Mouse (Mus musculus) CH12.LX (cell line): ENCODE results near the gene Tmem266. TPM values are rescaled to one million over a fixed set of nuclear protein-coding genes. Genes with fewer than 3 reads are reported as not detected.

Source experiments
- DNase-seq: peaks from one replicate; pipeline ENCODE4 v3.0.0-alpha.2; 2013; ENCODE audit errors: extremely low read depth
- H3K27ac ChIP-seq: 2 replicates; pipeline ENCODE4 v1.5.1; 2012; ENCODE audit warnings: low read depth, mild to moderate bottlenecking, control low read depth, moderate library complexity; ENCODE audit not compliant: insufficient read depth
- H3K27me3 ChIP-seq: replicated peaks from 2 replicates; pipeline ENCODE3; 2012; ENCODE audit warnings: inconsistent platforms
- H3K36me3 ChIP-seq, 2 experiments: replicated peaks in 1 of 2; 2 replicates each; pipeline versions ENCODE3 to v1.6.1; 2012; ENCODE audit warnings: inconsistent platforms in 1 of 2, low read length in 1 of 2, mild to moderate bottlenecking in 1 of 2, mixed read lengths in 1 of 2, moderate library complexity in 1 of 2; ENCODE audit not compliant: control insufficient read depth in 1 of 2, insufficient read depth in 1 of 2
- H3K4me1 ChIP-seq, 2 experiments: 2 replicates each; pipeline ENCODE4 v1.6.1; 2012; ENCODE audit warnings: inconsistent platforms in 1 of 2, moderate library complexity in 1 of 2; ENCODE audit not compliant: insufficient read depth in 2 of 2, control insufficient read depth in 1 of 2
- H3K4me2 ChIP-seq: 2 replicates; pipeline ENCODE4 v1.6.1; 2012; ENCODE audit warnings: low read depth, mild to moderate bottlenecking, control low read depth; ENCODE audit not compliant: poor library complexity, insufficient read depth, severe bottlenecking
- H3K4me3 ChIP-seq, 3 experiments: fragments of 150-350 bp in 1 of 3; sonication (generic) in 1 of 3; replicated peaks in 1 of 3; 2 replicates each; pipeline versions ENCODE3 to v1.5.1; 2011 to 2012; ENCODE audit warnings: low read depth in 2 of 3, low read length in 2 of 3, mild to moderate bottlenecking in 2 of 3, moderate library complexity in 2 of 3, control low read depth in 1 of 3, improper control_type of control experiment in 1 of 3, inconsistent platforms in 1 of 3, mixed read lengths in 1 of 3; ENCODE audit not compliant: poor library complexity in 1 of 3
- H3K79me2 ChIP-seq: replicated peaks from 2 replicates; pipeline ENCODE4 v1.6.1; 2012; ENCODE audit warnings: mild to moderate bottlenecking, moderate library complexity; ENCODE audit not compliant: control insufficient read depth, poor library complexity, insufficient read depth, severe bottlenecking; ENCODE audit errors: extremely low read depth
- H3K9ac ChIP-seq: 2 replicates; pipeline ENCODE4 v1.6.1; 2012; ENCODE audit warnings: low read depth, mild to moderate bottlenecking, control low read depth, moderate library complexity; ENCODE audit not compliant: insufficient read depth
- H3K9me3 ChIP-seq: replicated peaks from 2 replicates; pipeline ENCODE3; 2012; ENCODE audit warnings: low read length, inconsistent platforms, mixed read lengths
- CHD1 ChIP-seq: IDR thresholded peaks from 2 replicates; pipeline ENCODE4 v1.6.1; 2012; ENCODE audit warnings: low read depth, low read length, improper control_type of control experiment, inconsistent platforms
- CTCF ChIP-seq, 2 experiments: IDR thresholded peaks in 1 of 2; conservative IDR thresholded peaks in 1 of 2; 2 replicates each; pipeline ENCODE4 v1.5.1; 2011 to 2012; ENCODE audit warnings: low read depth in 2 of 2, low read length in 2 of 2, improper control_type of control experiment in 1 of 2, inconsistent platforms in 1 of 2, mild to moderate bottlenecking in 1 of 2, moderate library complexity in 1 of 2
- GABPA ChIP-seq: IDR thresholded peaks from 2 replicates; pipeline ENCODE4 v1.6.1; 2012; ENCODE audit warnings: low read depth, low read length, improper control_type of control experiment, inconsistent platforms; ENCODE audit not compliant: insufficient replicate concordance
- HCFC1 ChIP-seq: IDR thresholded peaks from 2 replicates; pipeline ENCODE4 v1.6.1; 2012; ENCODE audit warnings: low read depth, mild to moderate bottlenecking, inconsistent platforms, low read length, improper control_type of control experiment
- MAX ChIP-seq: IDR thresholded peaks from 2 replicates; pipeline ENCODE4 v1.6.1; 2011; ENCODE audit warnings: low read length, improper control_type of control experiment
- MEF2A ChIP-seq: IDR thresholded peaks from 2 replicates; pipeline ENCODE4 v1.6.1; 2014; ENCODE audit warnings: low read depth, mild to moderate bottlenecking, inconsistent platforms, low read length, improper control_type of control experiment, borderline replicate concordance
- MXI1 ChIP-seq: IDR thresholded peaks from 2 replicates; pipeline ENCODE4 v1.6.1; 2011; ENCODE audit warnings: mild to moderate bottlenecking, low read depth, low read length, improper control_type of control experiment
- NELFE ChIP-seq: IDR thresholded peaks from 2 replicates; pipeline ENCODE4 v1.6.1; 2011; ENCODE audit warnings: low read depth, low read length, improper control_type of control experiment
- POLR2AphosphoS2 ChIP-seq: IDR thresholded peaks from 2 replicates; pipeline ENCODE4 v1.6.1; 2011; ENCODE audit warnings: low read depth, low read length, improper control_type of control experiment
- RCOR1 ChIP-seq: conservative IDR thresholded peaks from 2 replicates; pipeline ENCODE4 v1.6.1; 2012; ENCODE audit warnings: low read depth, mild to moderate bottlenecking, inconsistent platforms, low read length, improper control_type of control experiment
- SMC3 ChIP-seq: IDR thresholded peaks from 2 replicates; pipeline ENCODE4 v1.6.1; 2011; ENCODE audit warnings: low read depth, low read length, improper control_type of control experiment
- TCF12 ChIP-seq: IDR thresholded peaks from 2 replicates; pipeline ENCODE4 v1.6.1; 2014; ENCODE audit warnings: low read depth, mild to moderate bottlenecking, inconsistent platforms, low read length, improper control_type of control experiment
- UBTF ChIP-seq: IDR thresholded peaks from 2 replicates; pipeline ENCODE4 v1.6.1; 2012; ENCODE audit warnings: low read depth, mild to moderate bottlenecking, inconsistent platforms, low read length, improper control_type of control experiment, moderate library complexity
- USF2 ChIP-seq: conservative IDR thresholded peaks from 2 replicates; pipeline ENCODE4 v1.6.1; 2011; ENCODE audit warnings: low read depth, low read length, improper control_type of control experiment
- ZMIZ1 ChIP-seq: IDR thresholded peaks from 2 replicates; pipeline ENCODE4 v1.6.1; 2012; ENCODE audit warnings: low read depth, mild to moderate bottlenecking, inconsistent platforms, low read length, improper control_type of control experiment
- ZNF384 ChIP-seq: IDR thresholded peaks from 2 replicates; pipeline ENCODE4 v1.6.1; 2012; ENCODE audit warnings: low read depth, low read length, improper control_type of control experiment, inconsistent platforms
- dilution Hi-C: fragments of 300-500 bp; cut with MboI; formaldehyde crosslinking; loops from 2 replicates; pipeline ENCODE4 v1.14.3; 2020; ENCODE audit warnings: low sequenced_read_pairs; ENCODE audit not compliant: extremely low pct_unique_long_range_greater_than_20kb, extremely low pct_ligation_motif_present
- in situ Hi-C: fragments of 300-500 bp; cut with MboI; formaldehyde crosslinking; loops from 3 replicates; pipeline ENCODE4 v1.14.3; 2019; ENCODE audit warnings: low sequenced_read_pairs, low pct_ligation_motif_present, low pct_unique_long_range_greater_than_20kb, mixed read lengths
- polyA plus RNA-seq: library from polyadenylated mRNA; unstranded; fragments of >175 nt; gene quantifications from 2 replicates; pipeline ENCODE4 v1.2.1, GENCODE M21; 2012; ENCODE audit warnings: low read depth; ENCODE audit not compliant: insufficient read length
- total RNA-seq, 2 experiments: library from RNA; depleted of rRNA; stranded (reverse); fragments of 300-350 nt in 1 of 2; fragments of >200 nt in 1 of 2; gene quantifications; 2 replicates each; pipeline ENCODE4 v1.2.3; 2012 to 2014

Tmem266 gene
- total and polyA plus RNA-seq, 3 experiments: not detected

DNA sequence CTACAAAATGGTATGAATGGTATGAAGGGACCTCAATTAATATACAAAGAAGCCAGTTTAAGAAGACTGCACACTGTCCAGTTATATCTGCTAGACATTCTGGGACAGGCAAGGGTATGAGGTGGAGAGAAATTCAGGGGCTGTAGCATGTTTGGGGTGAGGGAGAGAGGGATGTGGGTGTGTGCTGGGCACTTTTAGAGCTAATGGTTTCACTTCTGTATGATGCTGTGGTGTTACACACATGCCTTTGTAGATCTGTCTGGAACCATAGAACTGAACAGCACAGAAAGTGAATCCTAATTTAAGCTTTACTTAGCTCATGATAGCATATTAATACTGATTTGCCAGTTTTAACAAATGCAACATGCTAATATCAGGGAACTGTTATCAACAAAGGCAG, 37.0 kb downstream of the Tmem266 start:
- peaks cover 13% of the 10 kb centered on the region for H3K27me3 ChIP-seq
- H3K27ac ChIP-seq: no peak overlapping the region
- no peaks in the 10 kb centered on the region for H3K79me2 ChIP-seq
- H3K9ac ChIP-seq: no peak overlapping the region
- peaks cover 0 to 10% of the 10 kb centered on the region in 2 experiments; a peak in 2 of 4 replicates for H3K4me1 ChIP-seq
- no peak for DNase-seq
- no peak overlapping the region for H3K4me2 ChIP-seq
- dilution Hi-C loops (no loop called here), in situ Hi-C loops (no loop called here)
- H3K36me3 ChIP-seq: no peaks in the 10 kb centered on the region
- TF ChIP-seq MAX (no peak), NELFE (no peak), GABPA (no peak), CTCF (conservative IDR thresholded peaks at IDR 0.05 in 1 of 2, IDR thresholded peaks at IDR 0.05 in 1 of 2; ENCODE audit: low read depth in 2 of 2, low read length in 2 of 2) (no peak), ZMIZ1 (no peak), ZNF384 (no peak), TCF12 (no peak), CHD1 (no peak), SMC3 (no peak), UBTF (no peak), HCFC1 (no peak), MXI1 (no peak), MEF2A (no peak), RCOR1 (no peak)
- no peaks in the 10 kb centered on the region for H3K9me3 ChIP-seq
- no peak overlapping the region for H3K4me3 ChIP-seq

DNA sequence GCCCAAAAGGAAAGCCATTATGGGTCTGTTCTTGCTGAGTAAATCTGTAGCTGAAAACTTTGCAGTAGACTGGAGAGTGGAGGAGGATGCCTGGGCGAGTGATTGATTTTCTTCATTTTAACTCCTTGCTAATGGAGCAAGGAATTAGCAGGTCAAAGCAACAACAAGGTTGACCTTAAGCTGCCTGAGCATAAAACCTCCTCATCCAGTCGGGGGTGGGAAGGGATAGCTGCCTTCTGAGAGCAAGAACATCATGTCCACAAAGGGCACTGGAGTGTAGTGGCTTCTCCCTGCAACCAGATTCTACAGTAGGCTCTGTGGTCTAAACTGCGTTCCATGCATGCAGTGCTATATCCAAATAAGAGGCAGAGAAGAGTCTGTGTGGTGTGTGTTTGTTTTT, 41.3 kb downstream of the Tmem266 start:
- no peaks in the 10 kb centered on the region for H3K9me3 ChIP-seq
- no peaks in the 10 kb centered on the region for H3K79me2 ChIP-seq
- no peak overlapping the region for H3K9ac ChIP-seq
- no peaks in the 10 kb centered on the region for H3K36me3 ChIP-seq
- no peak for TF ChIP-seq POLR2AphosphoS2
- TF ChIP-seq MAX: no peak
- no peak for TF ChIP-seq SMC3
- no peak for TF ChIP-seq USF2
- TF ChIP-seq, all 38 proteins: peak for 0
- DNase-seq: no peak
- in situ Hi-C loops (no loop called here), dilution Hi-C loops (no loop called here)
- peaks cover 0 to 5% of the 10 kb centered on the region in 2 experiments; a peak in 2 of 4 replicates for H3K4me1 ChIP-seq
- no peak overlapping the region for H3K4me2 ChIP-seq
- peaks cover 9% of the 10 kb centered on the region for H3K27me3 ChIP-seq
- H3K4me3 ChIP-seq: no peak overlapping the region
- H3K27ac ChIP-seq: no peak overlapping the region
